Mouse (Mus musculus): ENCODE data around the gene Fbxl20. TPM values are rescaled to one million over a fixed set of nuclear protein-coding genes. Genes with fewer than 3 reads are reported as not detected.
A peak's percentile ranks its signal among the peaks of the same experiment; 100 is the strongest.

The Fbxl20 gene
- polyA plus RNA-seq, 1 experiment from 2014 or later: 17.3 TPM

DNA sequence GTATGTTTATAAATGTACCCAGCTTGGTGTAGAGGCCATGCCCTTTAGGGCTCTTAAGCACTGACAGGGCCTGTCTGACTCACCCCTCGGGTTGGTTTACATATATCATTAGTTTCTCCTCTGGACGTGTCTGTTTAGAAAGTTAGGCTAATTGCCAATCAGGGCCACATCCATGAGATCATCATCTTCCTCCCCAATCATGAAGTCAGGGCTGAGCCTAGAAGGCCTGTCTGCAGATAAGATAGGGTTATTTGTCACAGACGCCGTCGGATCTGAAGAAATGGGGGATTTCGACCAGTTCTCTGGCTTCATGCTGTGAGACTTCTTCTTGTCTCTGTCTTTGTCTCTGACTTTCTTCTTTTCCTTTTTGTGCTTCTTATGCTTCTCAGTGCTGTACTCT lies 4.9 kb upstream of the Fbxl20 start:
- no peaks in the 10 kb centered on the region for H3K27me3 ChIP-seq (ENCODE audit: insufficient read depth, low read length)
- no peak for TF ChIP-seq CTCF (IDR thresholded peaks at IDR 0.05; ENCODE audit: low read depth)
- no peaks in the 10 kb centered on the region for H3K4me1 ChIP-seq (ENCODE audit: insufficient read depth)
- 74% methylated on average over 6 of the region's 6 CpGs for WGBS
- peaks cover 47% of the 10 kb centered on the region for H3K36me3 ChIP-seq (ENCODE audit: insufficient read depth)
- H3K9me3 ChIP-seq (ENCODE audit: low read depth, low read length): no peaks in the 10 kb centered on the region
- no peak for ATAC-seq (ENCODE audit: insufficient read depth)
- H3K27ac ChIP-seq (ENCODE audit: low read depth): no peak overlapping the region
- no peak overlapping the region for H3K4me3 ChIP-seq (ENCODE audit: low read depth, low read length)
- DNase-seq: no peak
- no peak overlapping the region for H3K9ac ChIP-seq
- H3K4me2 ChIP-seq: no peak overlapping the region

DNA sequence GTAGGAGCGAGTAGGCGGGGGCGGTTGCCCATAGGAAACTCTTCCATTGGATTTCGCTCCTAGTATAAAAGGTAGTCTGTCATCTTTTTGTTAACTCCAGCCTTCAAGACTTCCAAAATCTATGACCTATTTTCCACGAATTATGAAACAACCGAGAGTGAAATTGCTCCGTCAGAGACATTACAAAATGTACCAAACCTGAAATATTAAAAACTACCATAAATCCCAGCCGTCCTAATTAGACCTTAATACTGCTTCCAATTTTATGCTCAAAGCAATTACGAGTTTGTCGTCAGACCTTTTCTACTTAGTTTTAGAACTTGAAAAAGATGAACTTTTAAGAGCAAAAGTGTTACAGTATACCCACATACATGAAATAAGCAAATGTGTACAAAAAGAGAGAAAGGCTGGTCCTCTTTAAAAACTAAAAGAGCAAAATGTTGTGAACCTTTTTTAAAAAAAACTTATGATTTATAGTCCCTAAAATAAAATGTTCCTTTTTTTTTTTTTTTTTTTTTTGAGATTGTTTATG lies 488 bp upstream of the Fbxl20 start:
- Histone ChIP-seq H3K9ac (no peak overlapping the region; the same call in 1 of the 2 replicates), H3K4me2 (peak overlapping the region; percentile 98), H3K36me3 (ENCODE audit: insufficient read depth) (peaks cover 8% of the 10 kb centered on the region), H3K27ac (ENCODE audit: low read depth) (no peak overlapping the region), H3K9me3 (ENCODE audit: low read depth, low read length) (no peaks in the 10 kb centered on the region), H3K4me1 (ENCODE audit: insufficient read depth) (no peaks in the 10 kb centered on the region), H3K4me3 (ENCODE audit: low read depth, low read length) (peak overlapping the region; percentile 96), H3K27me3 (ENCODE audit: insufficient read depth, low read length) (no peaks in the 10 kb centered on the region)
- DNase-seq (no peak), ATAC-seq (ENCODE audit: insufficient read depth) (no peak)
- TF ChIP-seq CTCF (IDR thresholded peaks at IDR 0.05; ENCODE audit: low read depth): no peak
- 10% methylated on average over 10 of the region's 10 CpGs for WGBS

DNA sequence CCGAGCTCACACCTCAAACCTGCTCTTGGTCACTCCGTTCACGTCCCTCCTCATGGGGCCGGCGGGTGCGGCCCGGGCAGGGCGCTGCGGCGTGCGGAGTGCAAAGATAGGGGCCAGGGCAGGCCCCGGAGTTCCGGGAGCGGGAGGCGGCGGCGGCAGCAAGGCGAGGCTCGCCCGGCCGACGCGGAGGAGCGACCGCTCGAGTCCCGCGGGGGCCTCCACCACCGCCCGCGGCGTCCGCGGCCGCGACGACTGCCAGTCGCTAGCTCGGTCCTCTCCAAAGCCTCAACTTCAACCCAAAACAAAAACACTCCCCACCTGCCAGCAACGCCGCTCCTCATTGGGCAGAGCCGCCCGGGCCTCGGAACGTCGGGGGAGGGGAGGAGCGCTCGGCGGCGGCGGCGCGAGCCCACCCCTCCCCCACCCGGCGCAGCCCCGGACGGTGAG lies 876 bp downstream of the Fbxl20 start:
- H3K9ac ChIP-seq: peak overlapping the region; percentile 82
- no peaks in the 10 kb centered on the region for H3K4me1 ChIP-seq (ENCODE audit: insufficient read depth)
- no peaks in the 10 kb centered on the region for H3K27me3 ChIP-seq (ENCODE audit: insufficient read depth, low read length)
- peak overlapping the region; percentile 96 for H3K4me3 ChIP-seq (ENCODE audit: low read depth, low read length)
- peak overlapping the region; percentile 91 for H3K27ac ChIP-seq (ENCODE audit: low read depth)
- peak overlapping the region; percentile 98 for H3K4me2 ChIP-seq
- ATAC-seq (ENCODE audit: insufficient read depth): peak; percentile 87
- TF ChIP-seq CTCF (IDR thresholded peaks at IDR 0.05; ENCODE audit: low read depth): no peak
- under 1% methylated on average over 54 of the region's 57 CpGs for WGBS
- peak; percentile 95 for DNase-seq
- H3K36me3 ChIP-seq (ENCODE audit: insufficient read depth): no peaks in the 10 kb centered on the region; the same call in 1 of the 2 replicates
- no peaks in the 10 kb centered on the region for H3K9me3 ChIP-seq (ENCODE audit: low read depth, low read length)

DNA sequence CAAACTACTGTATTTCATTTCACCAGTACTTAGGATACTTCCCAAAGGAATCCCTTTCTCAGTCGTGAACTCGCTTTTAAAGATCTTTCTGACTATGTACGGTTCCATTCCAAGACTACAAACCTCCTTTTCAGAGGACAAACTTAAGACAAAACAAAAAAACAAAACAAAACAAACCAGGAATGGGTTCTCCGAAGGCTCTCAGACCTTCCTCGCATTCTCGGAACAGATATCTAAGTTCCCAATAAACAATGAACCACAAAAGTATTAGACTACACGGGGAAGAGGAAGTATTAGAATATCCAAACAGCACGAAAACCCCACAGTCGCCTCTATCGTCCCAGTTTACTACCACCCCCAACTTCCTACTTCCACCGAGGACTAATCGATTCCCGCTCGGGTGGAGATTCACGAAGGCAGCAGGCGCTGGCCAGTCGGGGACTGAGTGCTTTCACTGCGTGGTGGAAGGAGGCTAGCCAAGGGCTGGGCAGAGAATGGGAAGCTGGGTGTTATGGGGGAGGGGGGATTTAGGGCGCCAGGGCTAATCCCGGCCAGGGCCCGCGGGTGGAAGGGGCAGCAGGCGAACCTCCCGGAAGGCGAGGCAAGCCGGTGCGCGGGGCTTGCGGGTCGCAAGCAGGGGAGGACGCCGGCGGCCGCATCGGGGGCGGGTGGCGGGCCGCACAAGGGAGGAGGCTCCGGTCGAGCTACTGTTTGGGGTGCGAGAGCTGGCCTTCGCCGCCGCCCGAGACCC lies 1.5 kb downstream of the Fbxl20 start:
- no peaks in the 10 kb centered on the region for H3K4me1 ChIP-seq (ENCODE audit: insufficient read depth)
- 2% methylated on average over 35 of the region's 45 CpGs for WGBS
- DNase-seq (peak; percentile 30), ATAC-seq (ENCODE audit: insufficient read depth) (peak; percentile 12; the same call in 1 of the 2 replicates)
- peak overlapping the region; percentile 98 for H3K4me2 ChIP-seq
- peak overlapping the region; percentile 82 for H3K9ac ChIP-seq
- peak overlapping the region; percentile 91; the same call in 1 of the 2 replicates for H3K27ac ChIP-seq (ENCODE audit: low read depth)
- H3K4me3 ChIP-seq (ENCODE audit: low read depth, low read length): peak overlapping the region; percentile 96
- H3K9me3 ChIP-seq (ENCODE audit: low read depth, low read length): no peaks in the 10 kb centered on the region
- no peak for TF ChIP-seq CTCF (IDR thresholded peaks at IDR 0.05; ENCODE audit: low read depth)
- H3K27me3 ChIP-seq (ENCODE audit: insufficient read depth, low read length): no peaks in the 10 kb centered on the region
- H3K36me3 ChIP-seq (ENCODE audit: insufficient read depth): no peaks in the 10 kb centered on the region; the same call in 1 of the 2 replicates

DNA sequence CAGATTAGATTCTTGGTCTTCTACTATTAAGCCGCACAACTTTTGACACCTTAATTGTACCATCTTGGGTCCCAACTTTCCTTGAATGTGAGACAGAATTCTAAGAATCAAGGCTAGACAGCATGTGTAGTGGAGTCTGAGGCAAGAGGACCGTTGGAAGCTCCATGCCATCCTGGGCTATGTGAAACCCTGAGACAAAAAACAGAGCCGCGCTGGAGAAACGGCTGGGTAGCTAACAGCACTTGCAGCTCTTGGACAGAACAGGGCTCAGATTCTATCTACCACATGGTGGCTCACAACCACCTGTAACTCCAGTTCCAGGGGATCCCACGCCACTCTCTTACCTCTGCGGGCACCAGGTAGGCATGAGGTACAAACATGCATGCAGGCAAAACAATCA lies 4.3 kb downstream of the Fbxl20 start:
- H3K9ac ChIP-seq: no peak overlapping the region
- H3K4me3 ChIP-seq (ENCODE audit: low read depth, low read length): no peak overlapping the region
- H3K9me3 ChIP-seq (ENCODE audit: low read depth, low read length): no peaks in the 10 kb centered on the region
- no peak for TF ChIP-seq CTCF (IDR thresholded peaks at IDR 0.05; ENCODE audit: low read depth)
- no peaks in the 10 kb centered on the region for H3K36me3 ChIP-seq (ENCODE audit: insufficient read depth)
- ATAC-seq (ENCODE audit: insufficient read depth): no peak
- no peak for DNase-seq
- H3K4me1 ChIP-seq (ENCODE audit: insufficient read depth): no peaks in the 10 kb centered on the region
- no peak overlapping the region for H3K4me2 ChIP-seq
- H3K27me3 ChIP-seq (ENCODE audit: insufficient read depth, low read length): no peaks in the 10 kb centered on the region
- no peak overlapping the region for H3K27ac ChIP-seq (ENCODE audit: low read depth)
- WGBS: 82% methylated on average over 7 of the region's 7 CpGs

DNA sequence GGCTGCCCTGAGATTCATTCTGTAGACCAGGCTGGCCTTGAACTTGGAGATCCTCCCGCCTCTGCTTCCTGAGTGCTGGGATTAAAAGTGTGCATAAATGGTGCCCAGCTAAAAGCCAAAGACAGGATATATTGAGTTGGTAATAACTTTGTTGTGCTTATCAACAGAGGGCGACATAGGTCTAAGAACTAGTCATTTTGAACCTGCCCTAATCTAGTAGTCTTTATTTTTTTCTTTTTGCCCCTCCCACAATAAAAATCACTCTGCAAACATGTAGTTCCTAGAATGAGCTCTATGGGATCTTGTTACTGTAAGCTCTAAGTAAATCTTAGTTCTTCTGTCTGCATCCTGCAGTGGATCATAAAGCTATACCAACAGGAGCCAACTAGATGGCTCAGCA lies 7.7 kb downstream of the Fbxl20 start:
- H3K4me3 ChIP-seq (ENCODE audit: low read depth, low read length): no peak overlapping the region

DNA sequence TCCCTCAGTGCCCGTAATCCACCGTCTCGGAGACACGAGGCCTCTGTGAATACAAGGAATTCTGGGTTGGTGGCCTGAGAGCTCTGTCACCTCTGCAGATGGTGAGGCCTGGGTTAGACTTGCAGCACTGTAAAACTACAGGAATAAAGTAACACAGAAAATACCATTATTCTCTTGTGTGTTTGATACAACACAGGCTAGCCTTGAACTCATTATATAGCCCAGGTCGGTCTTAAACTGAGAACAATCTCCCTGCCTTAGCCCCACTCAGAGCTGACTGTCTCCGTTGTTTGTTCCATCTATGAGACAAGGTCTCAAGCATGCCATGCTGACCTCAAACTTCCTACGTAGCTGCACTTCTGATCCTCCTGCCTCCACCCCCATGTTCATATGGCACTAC lies 11.3 kb downstream of the Fbxl20 start:
- ATAC-seq (ENCODE audit: insufficient read depth) (no peak), DNase-seq (no peak)
- Histone ChIP-seq H3K9ac (no peak overlapping the region), H3K4me3 (ENCODE audit: low read depth, low read length) (no peak overlapping the region), H3K4me2 (no peak overlapping the region), H3K27me3 (ENCODE audit: insufficient read depth, low read length) (no peaks in the 10 kb centered on the region), H3K4me1 (ENCODE audit: insufficient read depth) (no peaks in the 10 kb centered on the region), H3K9me3 (ENCODE audit: low read depth, low read length) (no peaks in the 10 kb centered on the region), H3K27ac (ENCODE audit: low read depth) (no peak overlapping the region), H3K36me3 (ENCODE audit: insufficient read depth) (no peaks in the 10 kb centered on the region)
- 86% methylated on average over 7 of the region's 7 CpGs for WGBS
- TF ChIP-seq CTCF (IDR thresholded peaks at IDR 0.05; ENCODE audit: low read depth): no peak

More for the DNA sequence above, 7.7 kb downstream of the Fbxl20 start:
- Histone ChIP-seq H3K4me2 (no peak overlapping the region), H3K27me3 (ENCODE audit: insufficient read depth, low read length) (no peaks in the 10 kb centered on the region), H3K27ac (ENCODE audit: low read depth) (no peak overlapping the region), H3K9me3 (ENCODE audit: low read depth, low read length) (no peaks in the 10 kb centered on the region), H3K4me1 (ENCODE audit: insufficient read depth) (no peaks in the 10 kb centered on the region), H3K36me3 (ENCODE audit: insufficient read depth) (no peaks in the 10 kb centered on the region), H3K9ac (no peak overlapping the region)
- ATAC-seq (ENCODE audit: insufficient read depth) (no peak), DNase-seq (no peak)
- WGBS: 80% methylated on average over 2 of the region's 2 CpGs
- no peak for TF ChIP-seq CTCF (IDR thresholded peaks at IDR 0.05; ENCODE audit: low read depth)
